Mouse (Mus musculus) bone marrow, adult 2 months (tissue): Measurements from ENCODE around the gene Pnmal1. TPM values are rescaled to one million over a fixed set of nuclear protein-coding genes. Genes with fewer than 3 reads are reported as not detected.

ENCODE experiments used
- H3K27ac ChIP-seq: fragments of 200-500 bp; 2 replicates; pipeline ENCODE4 v1.5.1; 2012; ENCODE audit warnings: low read depth, mild to moderate bottlenecking, control low read depth, inconsistent platforms, low read length; ENCODE audit not compliant: control insufficient read depth, poor library complexity, insufficient read depth
- H3K4me1 ChIP-seq: fragments of 200-500 bp; 2 replicates; pipeline ENCODE4 v1.6.1; 2011; ENCODE audit warnings: low read length; ENCODE audit not compliant: control insufficient read depth, insufficient read depth
- H3K4me3 ChIP-seq: fragments of 200-500 bp; replicated peaks from 2 replicates; pipeline ENCODE3; 2011; ENCODE audit warnings: mild to moderate bottlenecking, low read depth, low read length, control low read depth; ENCODE audit not compliant: control insufficient read depth
- CTCF ChIP-seq: fragments of 200-500 bp; IDR thresholded peaks from 2 replicates; pipeline ENCODE4 v1.5.1; 2011; ENCODE audit warnings: low read length, control low read depth; ENCODE audit not compliant: control insufficient read depth, insufficient read depth
- POLR2A ChIP-seq: fragments of 200-500 bp; IDR thresholded peaks from 2 replicates; pipeline ENCODE4 v1.6.1; 2011; ENCODE audit warnings: low read depth, mild to moderate bottlenecking, control low read depth, low read length, borderline replicate concordance; ENCODE audit not compliant: control insufficient read depth
- WGBS: fragments of 180-500 bp; shearing (Covaris S2); methylation state at CpG from one replicate; pipeline ENCODE4 v1.1.7; 2018; 5-methylcytosine and 5-hydroxymethylcytosine counted together
- polyA plus RNA-seq: library from polyadenylated mRNA; stranded (reverse); fragments of >200 nt; gene quantifications from 2 replicates; pipeline ENCODE4 v1.2.4, GENCODE M21; 2011; ENCODE audit warnings: low replicate concordance; ENCODE audit not compliant: missing spikeins, insufficient read depth, insufficient read length

The Pnmal1 gene
- polyA plus RNA-seq, 1 experiment = not detected

DNA sequence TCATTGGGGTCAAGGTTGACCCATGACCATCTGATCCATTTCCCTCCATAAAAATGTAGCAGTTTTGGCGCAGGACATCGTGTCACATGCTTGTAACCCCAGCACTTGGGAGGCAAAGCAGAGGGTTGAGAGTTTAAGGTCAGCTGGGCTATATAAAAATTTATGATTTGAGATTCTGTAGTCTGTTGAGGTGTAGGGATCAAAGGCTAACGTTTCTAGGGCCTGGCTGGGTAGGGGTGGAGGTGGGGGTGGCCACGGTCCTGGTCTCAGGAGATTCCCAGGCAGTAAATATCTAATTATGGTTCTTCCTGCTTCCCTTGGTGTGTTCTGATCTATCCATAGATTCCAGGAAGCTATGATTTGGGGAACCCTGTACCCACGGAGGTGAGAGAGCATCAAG is 2.2 kb downstream of the Pnmal1 start:
- TF ChIP-seq POLR2A (no peak), CTCF (no peak)
- Histone ChIP-seq H3K4me3 (no peak overlapping the region), H3K27ac (no peak overlapping the region), H3K4me1 (no peaks in the 10 kb centered on the region)
- 70% methylated on average over 5 of the region's 5 CpGs for whole genome bisulfite sequencing

DNA sequence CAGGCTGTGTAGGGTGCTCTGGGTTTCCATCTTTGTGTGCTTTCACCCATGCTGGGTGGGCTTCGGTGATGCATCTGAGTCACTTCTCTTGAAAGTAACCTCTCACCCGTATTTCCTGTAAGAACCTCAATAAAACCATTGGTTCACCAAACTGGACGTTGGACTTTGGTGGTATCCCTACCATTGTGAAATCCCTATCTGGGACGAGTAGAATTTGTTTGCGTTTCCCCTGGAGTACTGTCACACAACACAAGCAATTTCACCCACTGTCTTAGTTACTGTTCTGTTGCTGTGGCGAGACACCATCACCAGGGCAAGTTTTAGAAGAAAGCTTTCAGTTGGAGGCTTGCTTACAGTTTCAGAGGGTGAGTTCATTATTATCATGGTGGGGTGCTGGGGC is 8.9 kb downstream of the Pnmal1 start:
- no peak overlapping the region for H3K27ac ChIP-seq
- H3K4me1 ChIP-seq = peaks cover 1% of the 10 kb centered on the region; the same call in 1 of the 2 replicates
- WGBS = 63% methylated on average over 6 of the region's 6 CpGs
- no peak overlapping the region for H3K4me3 ChIP-seq
- TF ChIP-seq CTCF = no peak
- TF ChIP-seq POLR2A = no peak

DNA sequence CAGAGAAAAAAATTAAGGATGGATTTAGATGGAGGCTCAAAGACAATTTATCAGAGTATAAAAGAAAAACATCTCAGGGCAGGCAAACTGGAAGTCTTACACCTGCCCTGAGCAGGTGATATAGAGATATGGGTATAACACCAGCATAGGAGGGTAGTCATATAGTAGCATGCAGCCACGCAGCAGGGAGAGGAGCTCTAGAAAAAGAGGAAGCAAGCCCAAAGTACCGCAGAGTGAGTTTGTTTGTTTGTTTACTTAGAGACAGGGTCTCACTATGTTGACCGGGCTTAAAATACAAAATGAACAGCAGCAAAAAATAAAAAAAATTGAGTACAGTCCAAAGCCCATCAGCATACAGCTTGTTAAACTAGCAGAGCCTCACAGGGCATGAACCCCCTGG is 11.7 kb downstream of the Pnmal1 start:
- Histone ChIP-seq H3K4me1 (peaks cover 1% of the 10 kb centered on the region; the same call in 1 of the 2 replicates), H3K27ac (no peak overlapping the region), H3K4me3 (no peak overlapping the region)
- TF ChIP-seq POLR2A = no peak
- no peak for TF ChIP-seq CTCF
- 20% methylated on average over 3 of the region's 3 CpGs for WGBS

DNA sequence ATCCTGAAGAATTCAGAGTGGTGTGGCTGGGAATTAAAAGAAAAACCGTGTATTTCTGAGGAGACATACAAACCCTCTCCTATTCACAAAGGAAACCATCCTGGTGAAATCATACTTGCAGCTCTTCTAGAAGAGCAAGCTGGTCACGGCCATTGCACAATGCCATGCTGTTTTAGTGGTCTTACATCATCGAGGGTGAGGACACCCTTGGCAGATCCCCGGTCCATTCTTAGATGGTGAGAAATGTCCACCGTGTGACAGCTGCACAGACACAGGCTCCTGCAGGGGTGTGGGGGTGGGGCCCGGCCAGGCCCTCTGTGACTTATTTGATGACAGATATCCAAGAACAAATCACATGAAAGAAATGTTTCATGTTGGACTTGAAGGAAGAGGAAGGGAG is 14.5 kb downstream of the Pnmal1 start:
- TF ChIP-seq CTCF (no peak), POLR2A (no peak)
- H3K4me1 ChIP-seq = peaks cover 1% of the 10 kb centered on the region; the same call in 1 of the 2 replicates
- H3K27ac ChIP-seq = no peak overlapping the region
- H3K4me3 ChIP-seq = no peak overlapping the region
- 42% methylated on average over 6 of the region's 6 CpGs for WGBS

DNA sequence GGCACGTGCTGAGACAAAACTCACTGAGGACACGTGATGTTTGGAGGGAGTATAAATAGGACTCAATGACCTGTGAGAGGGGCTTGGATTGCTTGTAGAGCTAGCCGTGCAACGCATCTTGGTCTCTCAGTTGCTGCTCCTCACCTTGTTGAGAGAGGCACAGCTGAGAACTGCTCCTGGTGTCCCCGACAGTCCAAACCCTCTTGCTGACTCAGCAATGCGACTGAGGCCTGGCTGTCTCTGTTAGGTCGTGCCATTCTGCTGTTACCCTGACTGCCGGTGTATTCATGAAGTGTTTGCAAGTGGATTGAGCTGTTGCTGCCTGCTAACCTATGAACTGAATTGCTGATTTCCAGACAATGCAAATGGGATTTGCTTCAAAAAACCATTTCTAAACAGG is 16.8 kb downstream of the Pnmal1 start:
- Histone ChIP-seq H3K4me1 (peaks cover 1% of the 10 kb centered on the region; the same call in 1 of the 2 replicates), H3K4me3 (no peak overlapping the region), H3K27ac (no peak overlapping the region)
- TF ChIP-seq POLR2A = no peak
- no peak for TF ChIP-seq CTCF
- WGBS = 82% methylated on average over 8 of the region's 8 CpGs

DNA sequence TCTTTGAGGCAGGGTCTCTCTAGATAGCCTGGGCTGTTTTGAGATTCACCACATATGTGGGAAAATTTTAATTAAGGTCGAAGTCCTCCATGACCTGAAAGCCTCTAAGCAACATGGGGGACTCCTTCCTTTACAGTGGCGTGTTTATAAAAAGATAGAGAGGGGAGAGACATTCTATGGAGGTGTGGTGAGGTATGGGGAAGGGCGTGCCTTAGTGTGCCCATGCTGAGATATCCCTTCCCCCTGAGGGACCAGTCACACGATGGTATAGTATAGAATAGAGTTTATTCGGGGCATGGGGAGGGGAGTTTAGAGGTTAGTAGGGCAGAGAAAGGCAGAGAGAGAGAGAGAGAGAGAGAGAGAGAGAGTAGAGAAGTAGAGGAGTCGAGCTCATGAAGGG is 18.7 kb downstream of the Pnmal1 start:
- peaks cover 1% of the 10 kb centered on the region for H3K4me1 ChIP-seq
- no peak for TF ChIP-seq POLR2A
- TF ChIP-seq CTCF = no peak
- WGBS = 55% methylated on average over 6 of the region's 6 CpGs
- H3K27ac ChIP-seq = no peak overlapping the region
- H3K4me3 ChIP-seq = no peak overlapping the region

DNA sequence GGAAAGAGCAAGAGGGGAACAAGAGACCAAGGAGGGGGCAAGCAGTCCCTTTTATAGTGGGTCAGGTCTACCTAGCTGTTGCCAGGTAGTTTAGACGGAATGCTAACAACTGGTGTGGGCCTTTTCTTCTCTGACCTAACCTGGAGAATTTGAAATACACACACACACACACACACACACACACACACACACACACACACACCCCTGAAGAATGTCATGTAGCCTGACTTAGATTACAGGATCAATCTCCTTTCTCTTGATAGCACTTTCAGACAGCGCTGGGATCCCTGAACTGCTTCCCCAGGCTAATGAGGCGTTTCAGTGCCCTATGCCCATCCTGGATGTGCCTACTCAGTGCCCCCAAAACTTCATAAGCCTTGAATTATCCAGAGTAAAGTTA is 19.1 kb downstream of the Pnmal1 start:
- Histone ChIP-seq H3K4me3 (no peak overlapping the region), H3K27ac (no peak overlapping the region), H3K4me1 (peaks cover 1% of the 10 kb centered on the region)
- WGBS = 75% methylated on average over 3 of the region's 3 CpGs
- TF ChIP-seq CTCF (no peak), POLR2A (no peak)

DNA sequence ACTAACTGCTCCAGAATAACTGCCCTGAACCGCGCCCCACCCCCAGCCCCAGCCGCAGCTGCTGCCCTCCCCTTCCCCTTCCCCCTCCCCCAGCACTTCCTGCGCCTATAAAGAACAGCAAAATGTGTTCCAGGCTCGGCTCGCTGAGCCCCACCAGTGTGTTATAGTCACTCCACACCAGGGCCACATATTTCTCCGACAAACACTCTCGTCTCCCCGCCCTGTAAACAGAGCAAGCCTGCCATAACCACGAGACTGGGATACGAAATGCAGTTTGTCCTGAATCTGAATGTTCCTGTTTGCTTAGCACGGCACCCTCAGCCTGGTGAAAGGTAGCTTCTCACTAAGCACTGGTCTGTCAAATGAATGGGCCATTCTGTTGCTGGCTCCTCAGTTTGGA is 20.9 kb downstream of the Pnmal1 start:
- TF ChIP-seq CTCF (no peak), POLR2A (no peak)
- H3K27ac ChIP-seq = no peak overlapping the region; the same call in 1 of the 2 replicates
- H3K4me1 ChIP-seq = peaks cover 1% of the 10 kb centered on the region
- WGBS = under 1% methylated on average over 12 of the region's 12 CpGs
- peak overlapping the region; percentile 63 for H3K4me3 ChIP-seq
